Mouse (Mus musculus) spleen, adult 18-20 months (tissue): ENCODE data around the gene Epb41l3.

Experiments
- DNase-seq, 2 experiments: peaks; one replicate each; pipeline ENCODE4 v3.0.0; 2022; ENCODE audit warnings: mixed read lengths in 2 of 2

Epb41l3 gene

DNA sequence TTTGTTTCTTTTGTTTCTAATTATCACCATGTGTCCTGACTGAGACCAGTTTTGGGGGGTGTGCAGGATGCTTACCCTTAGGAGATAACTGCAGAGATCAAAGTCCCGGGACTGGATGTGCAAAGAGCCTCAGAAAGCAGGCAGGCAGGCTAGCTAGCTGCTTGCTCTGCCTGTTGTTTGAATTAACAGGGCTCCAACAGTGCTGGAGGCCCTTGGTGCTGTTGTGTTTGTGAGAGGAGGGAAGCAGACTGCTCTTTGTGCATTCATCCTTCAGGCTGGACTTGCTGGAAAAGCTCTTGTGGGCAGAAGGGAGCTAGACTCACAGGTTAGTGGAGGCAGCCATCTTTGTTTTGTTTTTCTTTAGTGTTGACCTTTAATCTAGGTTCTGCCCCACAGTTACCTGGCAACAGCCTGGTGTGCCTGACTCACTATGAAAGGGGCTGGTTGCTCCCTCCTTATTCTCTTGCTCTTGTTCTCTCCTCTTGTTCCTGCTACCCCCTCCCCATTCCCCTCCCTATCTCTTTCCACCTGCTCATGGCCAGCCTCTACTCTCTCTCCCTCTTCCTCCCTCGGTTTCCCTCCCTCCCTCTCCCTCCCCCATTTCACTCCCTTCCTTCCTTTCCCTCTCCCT is 117.5 kb downstream of the Epb41l3 start:
- DNase-seq, result no peak

DNA sequence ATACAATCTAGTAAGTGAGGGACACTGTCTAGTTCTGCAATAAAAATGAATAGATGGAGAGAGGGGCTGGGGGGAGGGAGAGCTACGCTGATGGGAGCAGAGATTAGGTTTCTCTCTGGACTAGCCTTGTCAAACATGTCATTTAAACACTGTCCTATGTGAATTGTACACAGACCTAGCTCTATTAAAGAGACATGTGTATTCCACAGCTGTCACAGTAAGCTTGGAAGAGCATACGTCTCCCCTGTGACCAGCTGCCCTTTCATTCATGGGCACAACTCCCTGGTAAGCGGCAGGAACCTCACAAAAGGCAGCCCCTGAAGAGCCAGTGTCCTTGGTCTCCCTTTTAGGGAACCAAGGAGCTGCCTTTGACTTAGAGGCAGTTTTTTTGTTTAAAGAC is 119.1 kb downstream of the Epb41l3 start:
- no peak for DNase-seq

DNA sequence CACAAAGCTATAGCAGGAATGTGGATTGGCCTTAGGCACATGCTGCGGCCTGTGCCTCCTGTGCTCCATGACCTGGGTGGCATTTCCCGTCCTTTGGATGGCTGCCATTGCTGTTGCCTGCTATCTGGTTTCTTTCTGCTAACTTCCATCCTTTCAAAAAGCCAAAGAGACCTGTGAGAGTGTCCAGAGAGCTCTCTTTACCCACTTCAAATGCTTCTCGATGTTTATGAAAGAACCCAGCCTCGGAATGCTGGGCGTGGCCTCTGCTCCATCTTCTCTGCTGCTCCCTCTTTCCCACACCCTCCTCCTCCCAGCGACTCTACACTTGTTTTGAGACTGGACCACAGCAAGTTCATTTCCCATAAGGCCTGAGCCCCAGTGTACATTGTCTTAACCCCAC is 120.3 kb downstream of the Epb41l3 start:
- no peak for DNase-seq

DNA sequence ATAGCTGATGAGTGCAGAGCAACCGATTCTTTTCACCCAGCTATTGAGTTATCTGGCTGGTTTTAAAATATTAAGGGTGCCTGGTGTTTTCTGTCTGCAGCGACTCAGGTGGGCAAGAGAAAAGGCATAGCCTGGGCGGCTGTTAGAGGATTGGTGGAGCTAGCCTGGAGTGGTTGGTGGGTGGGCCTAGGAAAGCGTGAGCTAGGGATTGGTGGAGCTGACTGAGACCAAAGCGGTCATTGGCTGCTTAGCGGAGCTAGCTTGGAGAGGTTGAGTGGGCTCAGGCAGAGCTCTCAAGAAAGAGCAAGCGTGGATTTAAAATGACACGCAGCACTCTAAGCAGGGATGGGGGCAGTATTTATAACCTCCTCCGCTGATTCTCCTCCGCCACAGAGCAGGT is 121.2 kb downstream of the Epb41l3 start:
- DNase-seq, result no peak

DNA sequence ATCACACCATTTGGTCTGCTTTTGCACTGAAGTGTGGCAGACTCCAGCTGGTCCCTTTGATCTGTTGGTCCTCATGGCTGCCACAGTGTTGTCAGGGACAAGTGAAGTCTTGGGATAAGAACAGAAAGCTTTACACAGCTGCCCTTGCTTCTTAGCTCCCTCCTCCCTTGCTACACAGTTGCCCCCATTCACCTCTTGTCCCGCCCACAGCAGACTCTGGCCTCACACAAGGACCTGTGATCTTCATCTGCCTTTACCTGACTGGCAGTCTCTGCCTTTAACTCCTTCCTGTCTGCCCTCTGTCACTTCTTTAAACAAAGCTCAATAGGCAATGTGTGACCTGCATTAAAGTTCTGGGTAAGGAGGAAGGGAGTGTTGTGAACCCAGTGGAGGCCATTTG is 123.3 kb downstream of the Epb41l3 start:
- no peak for DNase-seq

DNA sequence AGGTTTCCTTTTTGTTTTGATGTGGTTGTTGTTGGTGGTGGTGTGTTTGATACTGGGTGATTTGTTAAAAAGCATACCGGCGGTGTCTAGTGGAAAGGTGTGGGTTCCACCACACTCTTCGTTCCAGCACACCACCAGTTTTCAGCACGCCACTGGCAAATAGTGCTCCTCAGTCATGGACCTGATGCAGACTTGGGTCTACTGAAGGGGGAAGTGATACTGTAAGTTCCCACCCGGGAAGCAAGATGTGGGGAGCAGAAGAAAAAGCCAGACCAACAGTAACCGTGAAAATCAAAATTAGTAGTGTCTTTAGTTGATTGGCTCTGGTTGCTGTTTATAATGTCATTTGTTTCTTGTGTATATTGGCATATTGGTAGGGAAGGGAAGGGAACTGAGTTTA is 124.3 kb downstream of the Epb41l3 start:
- DNase-seq, result no peak

DNA sequence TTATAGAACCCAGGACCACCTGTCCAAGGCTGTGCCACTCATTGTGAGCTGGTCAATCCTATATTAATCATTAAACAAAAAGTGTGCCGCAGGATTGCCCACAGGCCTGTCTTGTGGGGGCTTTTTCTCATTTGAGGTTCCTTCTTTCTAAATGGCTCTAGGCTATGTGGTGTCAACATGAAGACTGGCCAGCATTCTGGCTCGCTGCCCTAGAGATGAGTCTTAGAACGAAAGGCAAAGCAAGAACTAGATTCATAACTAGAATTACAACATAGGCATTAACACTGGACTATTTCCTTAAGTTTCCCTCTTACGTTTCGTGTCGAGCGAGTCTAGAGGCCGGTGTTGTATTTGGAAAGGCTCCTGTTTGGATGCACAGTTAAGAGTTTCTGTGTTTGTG is 125.5 kb downstream of the Epb41l3 start:
- DNase-seq, result no peak

DNA sequence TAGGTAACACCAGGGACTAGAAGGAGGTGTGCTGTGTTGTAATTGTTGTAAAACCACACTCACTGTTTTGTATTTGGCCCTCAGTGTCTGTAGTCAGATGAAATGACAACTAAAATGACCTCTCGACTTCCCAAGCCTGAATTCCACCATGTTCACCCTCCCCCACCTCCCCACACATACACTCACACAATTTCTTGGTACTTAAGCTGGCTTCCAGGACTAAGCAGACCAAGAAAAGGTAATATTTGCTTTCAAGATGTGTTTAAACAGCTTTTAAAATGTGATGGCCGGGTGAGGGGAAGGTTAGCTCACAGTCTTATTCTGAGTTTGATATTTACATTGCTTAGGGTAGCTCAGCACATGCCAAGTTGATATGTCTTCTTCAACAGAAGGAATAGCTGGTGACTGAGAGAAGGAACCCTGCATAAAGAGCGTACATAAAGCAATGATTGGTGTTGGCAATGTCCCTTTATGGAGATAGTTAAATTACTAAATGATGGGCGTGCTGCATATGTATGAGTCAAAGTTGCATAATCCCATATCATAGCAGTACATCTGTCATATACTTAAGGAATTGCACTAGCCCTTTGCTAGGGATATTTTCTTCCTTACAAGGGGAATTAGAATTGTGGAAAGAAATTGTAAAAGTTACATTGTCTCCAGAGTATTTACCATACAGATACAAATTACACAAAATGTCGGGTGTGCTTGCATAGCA is 130.0 kb downstream of the Epb41l3 start:
- DNase-seq, result no peak

DNA sequence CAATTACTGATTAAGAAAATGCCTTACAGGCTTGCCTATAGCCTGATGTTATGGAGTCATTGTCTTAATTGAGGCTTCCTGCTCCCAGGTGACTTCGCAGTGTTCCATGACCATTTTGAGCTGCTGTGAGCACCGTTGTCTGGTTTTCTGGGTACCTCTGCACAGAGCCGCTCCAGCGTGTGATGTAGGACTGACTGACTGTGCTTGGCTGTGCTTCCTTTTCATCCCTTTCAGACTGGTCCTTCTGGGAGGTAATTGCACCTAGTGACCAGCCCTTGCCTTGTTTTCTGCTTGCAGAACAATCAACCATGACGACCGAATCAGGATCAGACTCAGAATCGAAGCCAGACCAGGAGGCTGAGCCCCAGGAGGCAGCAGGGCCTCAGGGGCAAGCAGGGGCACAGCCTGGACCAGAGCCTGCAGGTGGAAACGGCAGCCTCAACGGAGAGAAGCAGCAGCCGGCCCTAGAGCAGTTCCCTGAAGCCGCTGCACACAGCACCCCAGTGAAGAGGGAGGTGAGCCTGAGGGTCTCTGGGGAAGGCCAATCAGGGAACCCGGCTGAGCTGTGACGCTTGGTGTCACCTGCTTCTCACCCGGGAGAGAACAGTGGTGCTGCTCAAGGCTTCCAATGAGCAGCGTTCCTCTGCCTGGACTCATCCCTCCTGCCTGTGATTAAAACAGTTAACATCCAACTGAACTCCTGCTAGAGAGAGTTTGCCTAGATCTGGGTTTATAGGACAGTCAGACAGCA is 132.3 kb downstream of the Epb41l3 start:
- DNase-seq, result no peak

DNA sequence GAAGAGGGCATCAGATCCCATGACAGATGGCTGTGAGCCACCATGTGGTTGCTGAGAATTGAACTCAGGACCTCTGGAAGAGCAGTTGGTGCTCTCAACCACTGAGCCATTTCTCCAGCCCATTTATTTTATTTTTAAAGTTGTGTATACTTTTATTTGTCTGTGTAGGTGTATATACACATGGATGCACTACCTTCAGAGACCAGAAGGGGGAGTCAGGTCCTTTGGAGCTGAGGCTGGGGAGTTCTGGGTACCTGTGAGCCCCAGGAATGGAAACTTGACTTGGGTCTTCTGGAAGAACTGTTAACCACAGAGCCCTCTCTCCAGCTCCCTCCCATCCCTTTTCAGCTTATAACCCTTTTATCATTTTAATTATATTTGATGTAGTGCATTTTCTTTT is 135.6 kb downstream of the Epb41l3 start:
- no peak for DNase-seq

DNA sequence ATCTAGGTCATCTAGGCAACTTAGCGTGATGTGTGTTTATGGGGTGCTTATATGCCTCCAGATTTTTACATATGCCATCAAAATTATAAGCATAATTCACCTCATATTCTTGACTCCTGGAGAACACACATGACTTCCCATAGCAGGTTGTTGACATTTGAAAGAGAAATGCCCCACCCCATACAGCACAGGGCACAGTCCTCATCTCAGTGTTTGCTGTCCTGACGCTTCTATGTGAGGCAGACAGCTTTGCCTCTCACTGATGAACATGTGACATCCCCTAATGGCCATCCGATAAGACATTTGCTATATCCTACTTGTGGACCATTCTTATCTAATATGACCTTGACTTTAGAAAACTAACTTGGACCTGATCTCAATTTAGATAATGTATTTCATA is 140.6 kb downstream of the Epb41l3 start:
- DNase-seq, result no peak

DNA sequence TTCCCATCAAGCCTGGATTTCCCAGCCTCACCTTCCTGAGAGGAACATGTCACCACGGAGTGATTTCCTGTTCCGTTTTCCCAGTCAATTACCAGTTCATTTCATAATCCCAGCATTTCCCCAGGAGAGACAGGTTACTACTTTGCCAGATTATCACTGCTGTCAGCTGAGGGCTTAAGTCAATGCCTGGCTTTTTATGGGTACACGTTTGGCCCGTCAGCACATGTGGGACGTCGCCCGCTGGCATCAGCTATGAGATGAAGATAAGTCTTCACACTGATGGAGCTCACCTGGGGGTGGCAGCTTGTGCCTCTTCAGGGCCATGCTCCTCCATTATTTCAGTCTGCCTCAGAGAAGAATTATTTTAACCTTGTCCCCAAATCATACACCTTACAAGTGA is 145.4 kb downstream of the Epb41l3 start:
- DNase-seq, result no peak

DNA sequence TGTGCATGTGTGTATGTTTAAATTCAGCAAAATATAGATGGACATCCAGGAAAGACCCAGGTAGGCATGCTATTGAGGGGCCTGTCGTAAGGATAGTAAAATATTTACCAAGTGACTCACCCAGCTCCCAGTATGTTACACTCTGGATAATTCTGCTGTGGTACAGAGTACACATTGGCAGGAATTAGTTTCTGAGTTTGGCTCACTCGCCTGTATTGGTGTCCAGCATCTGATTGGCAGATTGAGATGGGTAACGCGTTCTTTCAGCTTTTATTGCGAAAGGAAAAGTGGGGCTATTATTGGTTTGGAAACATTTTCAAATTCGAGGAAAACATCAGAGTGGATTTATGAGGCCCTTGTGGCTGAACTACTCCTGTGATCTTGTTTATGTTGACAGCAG is 145.9 kb downstream of the Epb41l3 start:
- DNase-seq, result no peak

DNA sequence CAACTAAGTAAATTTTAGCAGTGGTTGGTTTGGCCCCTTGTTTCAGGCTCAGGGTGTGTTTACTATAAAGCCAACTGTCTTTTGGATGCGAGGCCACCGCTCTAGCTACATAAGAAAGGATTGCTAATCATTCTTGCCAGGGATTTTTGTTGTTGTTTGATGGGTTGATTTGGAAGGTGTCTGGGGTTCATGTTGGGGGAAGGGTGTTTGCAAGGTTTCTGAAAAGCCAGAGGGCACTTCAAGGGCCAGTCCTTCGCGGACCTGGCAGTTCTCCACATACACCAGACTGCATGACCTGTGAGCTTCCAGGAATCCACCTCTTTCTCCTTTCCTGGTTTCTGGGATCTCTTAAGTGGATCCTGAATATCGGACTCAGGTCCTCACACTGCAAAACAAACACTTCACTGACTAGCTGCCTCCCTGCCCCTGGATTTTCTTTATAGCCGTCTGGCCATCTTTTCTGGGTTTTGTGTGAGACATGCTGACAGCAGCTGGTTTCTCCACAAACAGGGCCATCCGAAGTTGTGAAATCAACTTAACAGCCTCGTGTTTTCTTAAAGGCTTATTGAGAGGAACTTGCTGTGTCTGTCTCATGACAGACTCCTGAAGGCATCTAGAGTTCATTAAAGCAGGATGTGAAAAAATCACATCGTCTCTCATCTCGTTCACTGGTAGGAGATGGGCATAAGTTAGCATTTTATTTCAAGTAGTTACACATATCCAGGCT is 146.6 kb downstream of the Epb41l3 start:
- no peak for DNase-seq

DNA sequence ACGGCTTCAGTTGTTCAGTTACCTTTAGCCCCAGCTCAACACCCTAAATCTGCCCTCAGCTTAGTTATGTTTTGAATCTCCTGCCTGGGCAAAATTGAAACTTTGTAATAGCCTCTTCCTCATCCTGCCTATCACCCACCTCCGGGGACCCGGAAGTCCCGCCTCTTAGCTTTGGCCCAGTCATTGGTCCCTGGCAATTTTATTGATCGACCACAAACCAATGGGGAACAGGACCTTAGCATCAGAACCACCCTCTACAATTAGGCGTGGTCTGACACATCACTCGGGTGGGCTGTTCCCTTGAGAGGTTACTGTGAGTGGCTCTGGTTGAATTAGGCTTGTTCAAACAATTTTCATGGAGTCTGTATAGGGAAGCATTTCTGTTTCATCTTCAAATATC is 150.5 kb downstream of the Epb41l3 start:
- DNase-seq, result peak in 1 of 2 experiments; percentile 5

DNA sequence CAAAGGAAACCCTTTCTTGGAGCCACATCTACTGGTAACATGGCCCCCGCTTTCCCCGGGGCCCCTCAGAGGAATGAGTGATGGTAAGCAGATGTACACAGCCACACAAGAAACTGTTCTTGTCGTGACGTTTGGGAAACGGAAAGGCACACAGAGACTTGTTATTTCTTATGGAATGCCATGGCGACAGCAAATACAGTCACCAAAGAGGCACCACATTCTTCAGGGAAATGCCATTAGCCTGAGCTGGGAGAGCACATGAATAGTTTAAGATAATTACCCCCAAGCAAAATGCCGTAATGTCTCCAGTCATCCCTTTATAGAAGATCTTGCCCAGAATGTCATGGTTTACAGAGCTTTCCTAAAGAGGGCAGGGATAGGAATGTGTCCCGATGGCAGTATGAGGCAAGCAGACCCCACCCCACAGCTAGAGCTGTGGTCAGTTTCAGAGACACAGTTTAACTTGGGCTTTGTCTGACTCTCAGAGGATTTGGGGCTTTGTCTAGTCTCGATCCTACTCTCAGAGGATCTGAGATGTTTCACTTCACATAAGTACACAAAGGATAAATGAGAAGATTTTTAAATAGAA is 152.0 kb downstream of the Epb41l3 start:
- no peak for DNase-seq

DNA sequence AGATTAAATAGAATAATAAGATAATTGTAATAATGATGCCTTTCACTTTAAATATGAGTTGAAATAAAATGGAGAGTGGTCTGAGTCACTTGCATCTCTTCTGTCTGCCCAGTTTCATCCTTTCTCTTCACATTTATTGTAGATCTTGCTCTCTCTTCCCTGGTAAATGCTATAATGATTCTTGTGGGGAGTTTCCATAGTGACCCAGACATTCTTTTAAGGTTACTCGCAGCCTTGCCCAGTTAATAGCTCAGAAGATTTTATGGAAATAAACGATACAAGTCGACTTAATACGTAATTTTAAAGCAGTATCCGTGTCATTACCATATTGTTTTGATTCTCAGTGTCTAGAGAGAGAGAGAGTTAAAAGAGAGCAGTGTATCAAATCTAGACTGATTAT is 154.0 kb downstream of the Epb41l3 start:
- DNase-seq, result no peak

DNA sequence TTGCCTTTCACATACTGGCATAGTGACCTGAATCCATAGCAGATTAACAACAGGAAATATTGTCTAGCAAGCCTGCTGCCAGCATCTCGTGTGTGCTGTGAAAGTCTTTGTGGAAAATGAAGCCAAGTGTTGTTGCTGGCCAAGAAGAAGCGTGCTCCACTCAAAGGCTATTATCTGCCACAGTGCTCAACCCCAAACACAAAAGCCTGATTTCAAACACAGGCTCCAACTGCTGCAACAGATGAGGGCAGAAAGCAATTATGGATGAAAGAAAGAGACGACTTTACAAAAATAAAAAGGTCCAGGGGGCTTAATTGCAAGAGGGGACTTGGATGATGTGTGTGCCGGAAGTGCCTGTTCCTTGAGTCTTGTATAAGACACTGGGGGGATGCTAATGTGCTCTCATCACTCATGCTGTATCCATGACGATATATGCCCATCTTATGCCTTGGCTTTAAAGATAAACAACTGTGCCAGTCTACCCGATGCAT is 154.7 kb downstream of the Epb41l3 start:
- no peak for DNase-seq

DNA sequence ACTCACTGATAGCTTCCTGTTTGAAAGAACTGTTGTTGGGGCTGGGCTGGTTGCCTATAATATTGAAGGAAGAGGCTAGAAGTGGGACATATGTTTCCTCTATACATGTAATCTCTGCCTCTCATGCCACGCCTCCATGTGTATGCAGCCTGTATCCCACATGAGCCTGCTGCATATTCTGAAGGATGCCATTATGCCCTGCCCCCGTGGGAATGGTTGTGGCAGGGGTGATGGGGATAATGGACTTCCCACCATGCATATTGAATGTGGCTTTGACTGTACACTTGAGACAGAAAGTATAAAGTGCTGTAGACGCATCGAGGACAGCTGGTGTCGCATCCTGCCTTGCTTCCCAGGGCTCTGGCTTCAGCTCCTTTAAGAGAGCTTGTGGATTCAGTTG is 155.9 kb downstream of the Epb41l3 start:
- no peak for DNase-seq

DNA sequence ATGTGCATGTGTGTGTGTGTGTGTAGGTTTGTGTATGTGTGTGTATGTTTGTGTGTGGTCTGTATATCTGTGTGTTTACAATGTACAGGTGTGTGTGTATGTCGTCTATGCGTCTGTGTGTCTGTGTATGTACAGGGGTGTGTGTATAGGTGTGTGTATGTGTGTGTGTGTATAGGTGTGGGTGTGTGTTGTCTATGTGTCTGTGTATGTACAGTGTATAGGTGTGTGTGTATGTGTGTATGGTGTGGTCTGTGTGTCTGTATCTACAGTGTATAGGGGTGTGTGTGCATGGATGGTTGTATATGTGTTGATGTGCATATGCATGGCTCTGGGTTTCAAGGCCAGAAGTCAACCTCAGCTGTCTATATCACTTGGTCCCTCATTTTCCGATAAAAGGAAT is 161.7 kb downstream of the Epb41l3 start:
- DNase-seq, result no peak

DNA sequence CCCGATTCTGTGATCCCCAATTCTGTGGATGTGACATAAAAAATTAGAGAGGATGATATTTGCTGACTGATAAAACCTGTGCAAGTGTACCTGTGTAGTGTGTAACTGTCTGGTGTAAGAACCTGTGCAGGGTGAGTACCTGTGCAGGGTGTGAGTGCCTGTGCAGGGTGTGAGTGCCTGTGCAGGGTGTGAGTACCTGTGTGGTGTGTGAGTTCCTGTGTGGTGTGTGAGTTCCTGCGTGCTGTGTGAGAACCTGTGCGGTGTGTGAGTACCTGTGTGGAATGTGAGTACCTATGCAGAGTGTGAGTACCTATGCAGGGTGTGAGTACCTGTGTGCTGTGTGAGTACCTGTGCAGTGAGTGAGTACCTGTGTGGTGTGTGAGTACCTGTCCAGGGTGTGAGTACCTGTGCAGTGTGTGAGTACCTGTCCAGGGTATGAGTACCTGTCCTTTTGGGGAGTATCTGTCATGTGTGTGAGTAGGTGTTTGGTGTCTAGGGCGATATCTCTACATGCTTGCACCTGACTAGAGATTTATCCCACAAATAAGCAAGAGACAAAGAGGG is 163.4 kb downstream of the Epb41l3 start:
- DNase-seq, result no peak

DNA sequence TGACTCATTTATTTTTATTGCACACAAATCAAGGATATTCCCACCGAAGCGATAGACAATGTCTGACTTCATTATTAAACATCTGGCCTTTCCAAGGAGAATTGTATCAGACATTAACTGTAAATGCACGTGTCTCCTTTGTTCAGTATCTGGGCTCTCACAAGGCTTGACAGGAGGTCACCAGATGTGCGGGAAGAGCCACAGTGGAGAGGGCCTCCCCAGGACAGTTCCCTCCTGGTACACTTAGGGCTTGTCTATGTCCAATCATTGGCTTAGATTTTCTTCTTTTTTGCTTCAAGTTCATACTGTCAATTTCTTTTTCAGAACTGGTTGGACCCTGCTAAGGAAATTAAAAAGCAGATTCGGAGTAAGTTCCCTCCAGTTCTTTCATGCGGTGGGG is 163.9 kb downstream of the Epb41l3 start:
- DNase-seq, result no peak

DNA sequence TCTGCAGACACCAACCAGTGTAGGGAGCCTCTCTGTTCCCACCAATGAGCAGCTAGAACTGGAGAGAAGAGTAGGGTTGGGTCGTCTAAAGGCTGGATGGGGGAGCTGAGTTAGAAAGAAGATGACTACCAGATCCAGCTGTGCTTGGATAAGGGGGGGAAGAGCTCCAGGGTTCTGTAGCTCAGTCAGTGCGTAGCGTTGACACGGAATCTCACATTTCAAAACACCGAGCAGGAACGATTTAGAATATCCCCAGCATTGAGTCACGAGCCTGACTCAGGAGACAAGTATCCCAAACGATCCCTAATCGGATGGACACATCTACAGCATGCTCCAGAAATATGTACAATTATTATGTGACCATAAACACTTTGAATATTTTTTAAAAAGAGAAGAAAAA is 180.4 kb downstream of the Epb41l3 start:
- no peak for DNase-seq
